Mouse (Mus musculus) testis, postnatal 14 days (tissue): ENCODE data around the gene Acot10.
"Not testable (repeated sequence)": the region's sequence is repeated elsewhere in the genome, so short reads cannot be mapped to it uniquely, and the experiment has no call there.

Source experiments
- DNase-seq: peaks from one replicate; pipeline ENCODE4 v3.0.0; 2021; ENCODE audit warnings: low spot score

The Acot10 gene

GRCm38 (mm10) chr15:20666650-20667049 lies at the start of gene Acot10:
Gene Acot10, minus strand, starts transcription at chr15:20666750.
- no peak for DNase-seq

DNA sequence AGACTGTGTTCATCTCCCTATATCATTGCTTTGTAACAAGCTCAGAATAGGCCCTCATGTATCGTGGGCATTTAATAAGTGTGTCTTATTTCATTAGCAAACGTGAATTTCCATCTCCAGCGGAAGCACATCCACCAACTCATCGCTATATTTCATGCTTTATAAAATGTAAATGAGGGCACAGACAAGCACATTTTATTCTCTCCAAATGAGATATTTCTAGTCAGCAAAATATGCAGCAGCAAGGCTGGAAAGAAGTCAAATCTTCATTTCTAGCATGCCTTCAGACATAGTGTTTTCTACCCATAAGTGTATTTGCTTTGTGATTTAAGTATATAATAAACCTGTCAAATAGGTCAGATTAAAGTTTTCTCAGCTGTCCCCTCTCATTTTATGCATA lies 45.3 kb upstream of the Acot10 start:
- DNase-seq, result no peak

GRCm38 (mm10) chr15:20696229-20696628 lies 29.7 kb upstream of the Acot10 start:
- no peak for DNase-seq

DNA sequence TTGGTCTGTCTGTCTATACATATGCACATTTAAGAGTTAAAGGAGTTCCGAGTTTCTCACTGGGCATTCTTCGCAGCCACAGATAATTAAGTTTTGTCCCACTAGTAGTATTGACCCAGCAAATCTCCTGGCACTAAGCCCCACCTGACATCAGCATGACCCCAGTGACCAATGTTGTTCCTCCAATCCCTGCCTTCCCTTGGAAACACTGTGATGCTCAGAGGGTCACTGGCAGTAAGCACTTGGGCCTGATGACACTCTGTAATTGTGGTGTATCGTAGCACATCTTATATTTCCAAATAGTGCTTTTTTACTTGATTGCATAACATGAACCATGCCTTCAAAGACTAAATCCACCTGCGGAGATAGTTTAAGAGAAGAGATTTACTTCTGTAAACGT lies 17.6 kb upstream of the Acot10 start:
- DNase-seq, result no peak

- no peak for DNase-seq
Observed at GRCm38 (mm10) chr15:20682719-20683118, 16.2 kb upstream of the Acot10 start.

DNA sequence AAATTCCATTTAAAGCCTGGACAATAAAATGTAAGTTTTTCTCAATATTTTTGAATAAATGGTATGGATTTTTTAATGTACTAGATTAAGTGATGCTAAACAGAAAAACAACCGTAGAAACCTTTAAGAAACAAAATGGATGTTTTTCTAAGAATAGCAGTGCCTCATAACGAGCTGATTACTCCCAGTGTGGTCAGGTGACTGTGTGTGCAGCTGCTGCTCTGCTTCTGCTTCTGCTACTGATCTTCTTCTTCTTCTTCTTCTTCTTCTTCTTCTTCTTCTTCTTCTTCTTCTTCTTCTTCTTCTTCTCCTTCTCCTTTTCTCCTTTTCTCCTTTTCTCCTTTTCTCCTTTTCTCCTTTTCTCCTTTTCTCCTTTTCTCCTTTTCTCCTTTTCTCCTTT lies 3.0 kb upstream of the Acot10 start:
- DNase-seq, result not testable (repeated sequence)

DNA sequence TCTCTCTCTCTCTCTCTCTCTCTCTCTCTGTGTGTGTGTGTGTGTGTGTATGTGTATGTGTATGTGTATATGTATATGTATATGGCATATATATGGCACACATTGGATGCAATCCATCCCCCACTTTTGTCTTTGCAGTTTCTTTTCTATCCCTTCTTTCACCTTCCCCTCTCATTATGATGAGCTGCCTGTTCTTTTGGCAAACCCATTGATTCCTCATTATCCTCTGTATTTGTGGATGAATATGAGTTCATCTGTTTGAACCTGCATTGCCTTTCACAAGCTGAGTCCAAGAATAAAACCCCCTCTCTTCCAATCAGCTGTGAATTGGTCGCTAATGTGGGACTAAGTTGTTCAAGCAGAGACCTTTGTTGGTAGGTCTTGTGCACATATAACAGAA lies 1.4 kb upstream of the Acot10 start:
- DNase-seq, result no peak

DNA sequence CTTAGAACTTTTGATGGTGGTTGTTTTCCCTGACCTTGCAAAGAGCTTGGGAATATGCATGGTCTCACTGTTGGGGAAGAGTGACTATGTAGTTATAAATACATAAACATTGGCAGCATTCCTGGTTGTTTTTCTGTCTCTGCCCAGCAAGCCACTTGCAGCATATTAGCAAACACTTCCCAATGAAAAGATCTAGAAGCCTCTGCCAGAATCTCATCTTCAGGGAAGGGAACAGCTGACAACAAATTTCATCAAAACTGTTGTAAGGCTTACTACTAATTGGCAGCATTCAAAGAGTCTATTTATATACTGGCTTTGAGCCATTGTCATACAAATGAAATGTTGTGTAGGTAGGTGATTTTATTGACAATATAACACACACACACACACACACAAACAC lies 800 bp upstream of the Acot10 start:
- no peak for DNase-seq

- no peak for DNase-seq
Observed at GRCm38 (mm10) chr15:20660221-20660620, 6.3 kb downstream of the Acot10 start.

DNA sequence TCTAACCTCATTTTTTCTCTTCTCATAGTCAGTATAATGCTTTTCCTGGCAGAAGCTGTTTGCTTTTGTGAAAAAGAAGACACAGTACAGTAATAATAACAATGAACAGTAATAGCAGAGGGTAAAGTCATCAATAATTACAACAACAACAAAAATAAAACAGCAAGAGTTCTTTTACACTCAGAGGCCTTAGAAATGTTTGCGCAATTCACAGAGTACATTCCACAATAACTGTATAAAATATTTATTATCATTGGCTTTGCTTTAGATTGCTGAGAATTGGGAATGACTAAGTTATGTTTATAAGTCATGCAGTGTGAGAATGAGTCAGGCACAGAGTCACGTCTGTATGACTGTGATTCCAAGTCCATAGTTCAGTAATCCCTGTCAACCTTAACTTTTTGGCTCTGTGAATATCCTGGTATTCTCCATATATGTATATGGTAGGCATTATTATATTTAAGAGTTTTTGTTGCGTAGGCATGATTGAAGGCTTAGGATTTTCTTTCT lies 23.6 kb downstream of the Acot10 start:
- no peak for DNase-seq

DNA sequence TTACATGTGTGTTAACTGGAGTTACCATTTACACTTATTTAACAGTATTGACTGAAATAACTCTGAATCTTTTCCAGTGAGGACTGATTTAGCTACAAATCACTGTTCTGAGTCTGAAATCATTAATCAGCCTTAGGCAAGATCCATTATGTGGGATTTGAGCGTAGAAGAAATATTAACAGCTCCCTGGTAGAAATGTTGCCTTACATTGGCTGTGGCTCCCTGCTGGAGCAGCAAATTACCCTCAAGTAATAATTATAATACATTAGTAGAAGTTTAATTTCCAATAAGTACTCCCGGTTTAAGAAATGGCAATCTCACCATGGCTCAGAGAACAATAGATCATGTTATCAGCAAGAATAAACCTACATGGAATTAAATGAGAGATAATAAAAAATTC lies 27.4 kb downstream of the Acot10 start:
- no peak for DNase-seq

GRCm38 (mm10) chr15:20634593-20634992 lies 32.0 kb downstream of the Acot10 start:
- DNase-seq, result no peak
